Mouse (Mus musculus) thymus, postnatal 36 days (tissue): ENCODE results near the gene Slc35b3.

Experiments used
- DNase-seq, 2 experiments: peaks; one replicate each; pipeline ENCODE4 v3.0.0; 2022; ENCODE audit warnings: mixed read lengths in 2 of 2

The Slc35b3 gene

GRCm38 (mm10) chr13:38936860-38937471, 23.7 kb downstream of the Slc35b3 start:
- DNase-seq: peak in 1 of 2 experiments; percentile 14

- no peak for DNase-seq
Measured at GRCm38 (mm10) chr13:38935856-38936446, 24.7 kb downstream of the Slc35b3 start.

GRCm38 (mm10) chr13:38929843-38930578, 30.7 kb downstream of the Slc35b3 start:
- DNase-seq: no peak

DNA sequence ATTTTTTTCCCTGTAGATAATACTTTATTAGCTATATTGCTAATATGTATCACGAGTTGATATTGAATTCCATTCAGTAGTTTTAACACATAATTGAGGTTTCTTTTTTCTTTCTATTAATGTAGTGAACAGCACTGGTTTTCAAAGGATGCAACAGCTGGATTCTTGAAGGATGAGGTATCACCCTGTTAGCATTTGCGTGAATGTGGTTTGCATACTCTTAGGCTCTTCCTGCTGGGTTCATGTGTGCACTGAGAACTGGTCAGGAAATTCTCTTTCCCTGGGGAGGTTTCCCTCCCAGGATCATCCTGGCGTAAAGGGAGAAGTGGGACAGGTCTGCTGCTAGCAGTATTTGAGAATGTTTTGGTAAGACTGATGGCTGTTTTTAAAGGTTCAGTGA, 38.0 kb downstream of the Slc35b3 start:
- no peak for DNase-seq

DNA sequence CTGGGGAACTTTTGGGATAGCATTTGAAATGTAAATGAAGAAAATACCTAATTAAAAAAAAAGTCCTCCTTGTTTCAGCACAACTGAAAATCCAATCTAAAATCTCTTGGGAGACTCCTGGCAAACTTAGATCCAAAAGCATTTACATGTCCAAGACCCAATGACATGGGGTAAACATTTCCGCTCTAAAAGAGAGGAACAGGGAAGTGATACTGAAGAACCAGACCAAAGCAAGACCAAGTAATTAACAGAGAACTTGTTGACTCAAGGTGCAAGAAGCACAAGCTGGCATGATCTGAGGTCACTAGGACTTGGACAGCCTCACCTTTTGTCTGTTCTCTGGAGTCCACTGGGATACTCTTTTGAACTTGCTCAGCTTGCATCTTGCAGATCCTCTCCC, 39.4 kb downstream of the Slc35b3 start:
- DNase-seq: no peak

- no peak for DNase-seq
Measured at GRCm38 (mm10) chr13:38918188-38918885, 42.3 kb downstream of the Slc35b3 start.

- no peak for DNase-seq
Measured at GRCm38 (mm10) chr13:38917556-38917955, 43.1 kb downstream of the Slc35b3 start.

DNA sequence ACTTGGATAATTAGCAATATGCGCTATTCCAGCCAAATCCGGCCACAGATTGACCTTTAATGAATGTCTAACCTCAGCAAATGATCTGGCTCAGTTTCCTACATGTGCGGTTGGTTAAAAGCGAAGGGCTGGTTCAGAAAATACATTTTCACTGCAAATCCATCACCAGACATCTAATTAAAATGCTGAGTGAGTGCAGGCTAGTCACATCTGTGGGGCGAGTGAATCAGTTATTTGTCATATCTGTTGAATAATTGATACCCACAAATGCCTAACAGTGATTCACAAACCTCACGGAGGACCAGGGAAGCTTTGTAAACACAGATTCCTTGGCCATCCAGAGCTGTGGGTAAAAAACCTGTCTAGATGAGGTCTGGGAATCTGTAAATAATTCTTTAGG, 45.9 kb downstream of the Slc35b3 start:
- DNase-seq: no peak

DNA sequence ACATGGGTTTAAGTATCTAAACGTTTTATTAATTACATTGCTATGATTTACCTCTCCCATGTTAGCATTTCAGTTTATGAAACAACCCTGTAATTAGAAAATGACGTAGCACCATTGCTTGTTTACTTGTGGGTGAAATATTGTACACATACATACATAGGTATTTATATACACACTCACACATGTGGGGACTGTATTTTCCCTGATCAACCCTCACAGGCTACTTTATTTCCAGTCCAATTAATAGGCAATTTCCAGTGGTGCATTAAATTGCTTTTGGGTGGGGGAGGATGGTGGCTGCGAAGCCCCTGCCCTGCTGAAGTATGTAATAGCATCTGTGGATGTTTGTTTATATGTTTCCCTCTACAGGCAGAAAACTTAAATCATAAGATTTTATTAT, 68.3 kb downstream of the Slc35b3 start:
- DNase-seq: no peak
